Mouse (Mus musculus) testis, adult 2 months (tissue): Measurements from ENCODE around the gene Foxa1. TPM values are rescaled to one million over a fixed set of nuclear protein-coding genes. Genes with fewer than 3 reads are reported as not detected.

Source experiments
- H3K27ac ChIP-seq: fragments of 200-500 bp; 2 replicates; pipeline ENCODE4 v1.5.1; 2012; ENCODE audit warnings: low read depth, low read length; ENCODE audit not compliant: control insufficient read depth, insufficient read depth
- H3K27me3 ChIP-seq: fragments of 200-500 bp; 2 replicates; pipeline ENCODE4 v1.6.1; 2012; ENCODE audit warnings: mild to moderate bottlenecking, low read length, moderate library complexity; ENCODE audit not compliant: control insufficient read depth, insufficient read depth
- H3K36me3 ChIP-seq: fragments of 200-500 bp; 2 replicates; pipeline ENCODE4 v1.6.1; 2012; ENCODE audit warnings: mild to moderate bottlenecking, low read length; ENCODE audit not compliant: control insufficient read depth, insufficient read depth
- H3K4me1 ChIP-seq: fragments of 200-500 bp; 2 replicates; pipeline ENCODE4 v1.6.1; 2012; ENCODE audit warnings: low read length; ENCODE audit not compliant: control insufficient read depth, insufficient read depth
- H3K4me3 ChIP-seq: fragments of 200-500 bp; 2 replicates; pipeline ENCODE4 v1.5.1; 2012; ENCODE audit warnings: low read depth, mild to moderate bottlenecking, low read length, moderate library complexity, mixed read lengths; ENCODE audit not compliant: control insufficient read depth
- CTCF ChIP-seq: fragments of 200-500 bp; IDR thresholded peaks from 2 replicates; pipeline ENCODE4 v1.5.1; 2012; ENCODE audit warnings: low read depth, mild to moderate bottlenecking, inconsistent platforms, low read length, moderate library complexity; ENCODE audit not compliant: control insufficient read depth, insufficient read depth, insufficient replicate concordance
- POLR2A ChIP-seq: fragments of 200-500 bp; IDR thresholded peaks from 2 replicates; pipeline ENCODE4 v1.6.1; 2012; ENCODE audit warnings: low read depth, mild to moderate bottlenecking, inconsistent platforms, low read length, moderate library complexity; ENCODE audit not compliant: control insufficient read depth
- polyA plus RNA-seq: library from polyadenylated mRNA; depleted of rRNA; stranded (reverse); fragments of >200 nt; gene quantifications from 2 replicates; pipeline ENCODE4 v1.2.3, GENCODE M21; 2012

Foxa1 gene
- polyA plus RNA-seq, 1 experiment = 0.25 TPM

- H3K4me3 ChIP-seq = no peak overlapping the region
- no peaks in the 10 kb centered on the region; the same call in none of the 2 replicates for H3K27me3 ChIP-seq
- no peak overlapping the region for H3K27ac ChIP-seq
- H3K4me1 ChIP-seq = peaks cover 16% of the 10 kb centered on the region
- H3K36me3 ChIP-seq = no peaks in the 10 kb centered on the region
- TF ChIP-seq POLR2A (no peak), CTCF (no peak)
Observed at GRCm38 (mm10) chr12:57550881-57551280, 4.2 kb upstream of the Foxa1 start.

GRCm38 (mm10) chr12:57550181-57550808 is 3.6 kb upstream of the Foxa1 start:
- Histone ChIP-seq H3K4me3 (no peak overlapping the region), H3K4me1 (peaks cover 18% of the 10 kb centered on the region), H3K27me3 (peaks cover 1% of the 10 kb centered on the region), H3K27ac (no peak overlapping the region), H3K36me3 (no peaks in the 10 kb centered on the region)
- no peak for TF ChIP-seq CTCF
- no peak for TF ChIP-seq POLR2A

- TF ChIP-seq CTCF (no peak), POLR2A (no peak)
- H3K27me3 ChIP-seq = peaks cover 2% of the 10 kb centered on the region
- H3K27ac ChIP-seq = no peak overlapping the region
- H3K36me3 ChIP-seq = no peaks in the 10 kb centered on the region
- peaks cover 21% of the 10 kb centered on the region for H3K4me1 ChIP-seq
- H3K4me3 ChIP-seq = no peak overlapping the region
Observed at GRCm38 (mm10) chr12:57549667-57550160, 3.0 kb upstream of the Foxa1 start.

- H3K4me3 ChIP-seq = no peak overlapping the region; the same call in 1 of the 2 replicates
- no peak overlapping the region for H3K27ac ChIP-seq
- no peaks in the 10 kb centered on the region for H3K36me3 ChIP-seq
- TF ChIP-seq CTCF (no peak), POLR2A (no peak)
- H3K27me3 ChIP-seq = peaks cover 2% of the 10 kb centered on the region
- peaks cover 21% of the 10 kb centered on the region for H3K4me1 ChIP-seq
Observed at GRCm38 (mm10) chr12:57548981-57549666, 2.4 kb upstream of the Foxa1 start.

- Histone ChIP-seq H3K4me3 (no peak overlapping the region), H3K27me3 (peaks cover 5% of the 10 kb centered on the region), H3K27ac (no peak overlapping the region), H3K36me3 (no peaks in the 10 kb centered on the region), H3K4me1 (peaks cover 21% of the 10 kb centered on the region)
- no peak for TF ChIP-seq POLR2A
- no peak for TF ChIP-seq CTCF
Observed at GRCm38 (mm10) chr12:57548352-57548980, 1.8 kb upstream of the Foxa1 start.

DNA sequence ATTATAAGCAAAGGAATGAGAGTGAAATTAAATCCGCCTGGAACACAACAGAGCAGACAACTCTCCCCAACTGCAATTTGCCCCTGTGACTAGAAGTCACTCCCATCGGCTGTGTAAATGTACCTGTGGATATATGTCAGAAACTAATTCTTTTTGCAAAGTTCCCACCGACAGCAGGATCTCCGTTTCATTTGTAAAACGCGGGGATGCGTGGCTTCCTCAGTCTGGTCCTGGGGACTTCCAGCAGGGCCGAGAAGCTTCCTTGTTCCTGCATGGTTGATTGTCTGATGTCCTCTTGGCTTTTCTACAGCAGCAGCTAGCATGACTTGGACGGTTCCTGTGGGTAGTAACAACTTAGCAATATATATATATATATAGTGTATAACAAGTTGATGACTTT is 1.2 kb upstream of the Foxa1 start:
- TF ChIP-seq CTCF (no peak), POLR2A (no peak)
- peaks cover 23% of the 10 kb centered on the region for H3K4me1 ChIP-seq
- H3K27ac ChIP-seq = no peak overlapping the region
- no peak overlapping the region for H3K4me3 ChIP-seq
- peaks cover 6% of the 10 kb centered on the region for H3K27me3 ChIP-seq
- no peaks in the 10 kb centered on the region for H3K36me3 ChIP-seq

- H3K27me3 ChIP-seq = peaks cover 8% of the 10 kb centered on the region
- no peaks in the 10 kb centered on the region for H3K36me3 ChIP-seq
- peaks cover 28% of the 10 kb centered on the region for H3K4me1 ChIP-seq
- H3K27ac ChIP-seq = no peak overlapping the region
- no peak for TF ChIP-seq POLR2A
- TF ChIP-seq CTCF = no peak
- peak overlapping the region; percentile 53 for H3K4me3 ChIP-seq
Observed at GRCm38 (mm10) chr12:57545371-57546241, 1.1 kb downstream of the Foxa1 start.
